Mouse (Mus musculus): ENCODE measurements around the gene Ero1lb. TPM values are rescaled to one million over a fixed set of nuclear protein-coding genes. Genes with fewer than 3 reads are reported as not detected.

The Ero1lb gene
- total RNA-seq (2022) = 10 to 100 TPM; 17.7 to 24.2 (median 21.4) TPM

DNA sequence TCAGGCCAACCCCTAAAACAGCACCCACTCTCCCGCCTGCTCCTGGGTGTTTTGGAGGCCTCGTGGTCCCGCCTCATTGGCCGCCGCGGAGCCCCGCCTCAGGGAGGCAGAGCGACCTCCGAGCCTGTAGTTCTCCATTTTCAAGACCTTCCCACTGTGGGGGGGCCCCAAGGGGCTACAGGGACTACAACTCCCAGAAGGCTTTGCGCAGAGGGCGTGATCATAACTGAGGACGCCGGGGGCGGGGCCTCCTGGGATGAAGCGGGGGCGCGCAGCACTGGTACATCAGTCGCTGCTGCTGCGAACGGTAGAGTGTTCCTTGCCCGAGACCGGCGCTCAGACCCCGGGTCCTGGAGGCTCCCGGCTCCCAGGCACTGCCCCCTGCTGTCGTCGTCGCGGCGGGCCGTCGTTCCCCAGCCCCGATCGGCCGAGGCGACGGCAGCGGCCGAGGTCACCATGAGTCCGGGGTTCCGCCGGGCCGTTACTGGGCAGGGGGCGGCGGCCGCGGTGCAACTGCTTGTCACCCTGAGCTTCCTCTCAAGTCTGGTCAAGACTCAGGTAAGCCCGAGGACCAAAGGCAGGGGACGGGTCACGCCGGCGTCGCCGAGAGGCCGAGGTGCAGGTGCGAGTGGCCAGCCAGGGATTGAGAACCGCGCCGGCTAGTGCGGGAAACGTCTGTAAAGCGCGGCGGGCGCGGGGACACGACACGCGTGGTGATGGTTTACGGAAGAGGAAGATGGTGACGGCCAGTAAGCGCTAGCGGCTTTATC, at the start of gene Ero1lb:
TSS of gene Ero1lb (plus strand) at position 254 of the 770 bp plus-strand sequence.
- DNase-seq = peak; percentile 99

DNA sequence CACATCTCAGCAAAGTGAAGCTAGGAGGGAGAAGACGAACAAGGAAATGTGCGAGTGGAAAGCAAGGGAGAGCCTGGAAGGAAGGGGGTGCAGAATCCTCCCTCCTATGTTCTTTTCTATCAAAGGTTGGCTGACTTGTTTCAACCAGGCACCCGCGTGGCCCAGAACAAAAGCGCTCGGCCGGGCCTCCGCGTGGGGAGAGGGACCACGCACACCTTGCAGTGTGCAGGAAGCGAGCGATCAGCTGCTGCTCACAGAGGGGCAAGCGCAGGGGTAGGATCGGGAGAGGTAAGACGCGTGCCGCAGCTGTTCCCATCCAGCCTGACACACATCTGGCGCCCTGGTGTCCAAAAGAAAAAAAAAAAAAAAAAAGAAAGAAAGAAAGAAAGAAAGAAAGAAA, 46.3 kb upstream of the Ero1lb start:
- no peak for DNase-seq

GRCm38 (mm10) chr13:12519955-12520584, 45.6 kb upstream of the Ero1lb start, which contains the start of gene Edaradd:
TSS of gene Edaradd (minus strand) at chr13:12520438.
- peak; percentile 29 for DNase-seq

DNA sequence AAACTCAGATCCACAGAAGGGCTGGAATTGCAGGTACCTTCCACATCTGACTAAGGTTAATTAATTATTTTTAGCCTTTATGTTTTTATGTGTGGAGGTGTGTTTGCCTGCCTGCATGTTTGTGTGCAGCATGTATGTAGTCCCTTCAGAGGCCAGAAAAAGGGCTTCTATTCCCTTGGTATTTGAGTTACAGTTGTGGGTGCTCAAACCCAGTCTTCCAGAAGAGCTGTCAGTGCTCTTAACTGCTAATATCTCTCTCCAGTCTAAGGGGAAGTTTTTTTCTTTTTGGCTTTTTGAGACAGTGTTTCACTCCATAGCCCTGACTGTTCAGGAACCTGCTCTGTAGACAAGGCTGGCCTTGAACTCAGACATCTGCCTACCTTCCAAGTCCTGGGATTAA, 43.3 kb upstream of the Ero1lb start:
- no peak for DNase-seq

DNA sequence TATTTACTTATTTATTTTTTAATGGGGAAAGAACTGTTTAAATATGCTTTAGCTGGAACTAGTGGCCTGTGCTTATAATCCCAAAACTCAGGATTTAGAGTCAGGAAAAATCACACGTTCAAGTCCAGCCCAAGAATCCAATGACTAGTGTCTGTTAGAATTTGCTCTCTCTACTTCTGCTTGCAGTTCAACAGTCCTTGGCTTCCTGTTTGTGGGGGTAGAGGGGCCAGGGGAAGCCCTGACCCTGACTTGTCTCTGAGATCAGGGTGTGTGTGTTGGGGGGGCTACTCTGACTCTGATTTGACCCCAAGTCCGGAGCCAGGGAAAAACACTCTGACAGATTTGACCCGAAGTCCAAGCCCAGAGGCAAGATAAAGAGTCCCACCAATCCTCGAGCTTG, 40.0 kb upstream of the Ero1lb start:
- no peak for DNase-seq

- DNase-seq = no peak
Observed at GRCm38 (mm10) chr13:12534628-12535027, 31.0 kb upstream of the Ero1lb start.

DNA sequence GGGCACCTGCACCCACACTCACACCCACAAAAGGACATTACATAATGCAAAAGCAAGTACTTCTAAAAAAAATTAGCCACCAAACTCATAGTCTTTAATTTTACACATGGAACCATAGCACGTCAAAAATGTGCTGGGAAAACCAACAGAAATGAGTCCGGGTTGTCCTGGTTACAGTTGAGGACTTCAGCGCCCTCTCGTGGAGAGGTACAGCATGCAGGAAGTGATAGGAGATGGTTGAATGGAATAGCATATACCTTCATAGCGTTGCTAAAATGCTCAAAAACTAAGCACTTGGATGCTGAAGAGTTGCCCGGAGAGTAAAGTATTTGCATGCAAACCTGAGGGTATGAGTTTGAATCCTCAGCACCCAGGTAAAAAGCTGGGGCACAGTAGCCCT, 27.7 kb upstream of the Ero1lb start:
- peak; percentile 24 for DNase-seq

GRCm38 (mm10) chr13:12539716-12540115, 26.0 kb upstream of the Ero1lb start:
- DNase-seq = no peak

GRCm38 (mm10) chr13:12540119-12540518, 25.6 kb upstream of the Ero1lb start:
- no peak for DNase-seq

- DNase-seq = peak; percentile 76
Observed at GRCm38 (mm10) chr13:12542006-12542981, 23.4 kb upstream of the Ero1lb start.

- no peak for DNase-seq
Observed at GRCm38 (mm10) chr13:12543246-12543645, 22.4 kb upstream of the Ero1lb start.

- no peak for DNase-seq
Observed at GRCm38 (mm10) chr13:12543880-12544568, 21.6 kb upstream of the Ero1lb start.

- DNase-seq = no peak
Observed at GRCm38 (mm10) chr13:12554211-12554610, 11.5 kb upstream of the Ero1lb start.

DNA sequence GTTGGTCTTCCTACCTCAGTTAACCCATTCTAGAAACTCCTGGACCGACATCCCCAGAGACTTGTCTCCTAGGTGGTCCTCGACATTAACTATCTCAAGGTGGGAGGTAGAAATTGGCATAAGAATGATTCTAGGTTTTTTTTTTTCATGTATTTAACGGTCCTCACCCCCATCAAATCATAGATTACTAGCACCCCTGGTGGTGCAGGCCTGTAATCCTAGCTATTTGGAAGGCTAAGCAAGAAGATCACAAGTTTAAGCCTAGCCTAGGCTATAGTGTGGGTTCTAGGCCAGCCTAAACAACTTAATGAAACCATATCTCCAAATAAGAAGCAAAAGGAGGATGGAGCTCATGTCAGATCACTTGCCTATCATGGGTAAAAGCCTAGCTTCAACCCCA, 6.6 kb upstream of the Ero1lb start:
- no peak for DNase-seq

- DNase-seq = no peak
Observed at GRCm38 (mm10) chr13:12559462-12560120, 6.1 kb upstream of the Ero1lb start.

DNA sequence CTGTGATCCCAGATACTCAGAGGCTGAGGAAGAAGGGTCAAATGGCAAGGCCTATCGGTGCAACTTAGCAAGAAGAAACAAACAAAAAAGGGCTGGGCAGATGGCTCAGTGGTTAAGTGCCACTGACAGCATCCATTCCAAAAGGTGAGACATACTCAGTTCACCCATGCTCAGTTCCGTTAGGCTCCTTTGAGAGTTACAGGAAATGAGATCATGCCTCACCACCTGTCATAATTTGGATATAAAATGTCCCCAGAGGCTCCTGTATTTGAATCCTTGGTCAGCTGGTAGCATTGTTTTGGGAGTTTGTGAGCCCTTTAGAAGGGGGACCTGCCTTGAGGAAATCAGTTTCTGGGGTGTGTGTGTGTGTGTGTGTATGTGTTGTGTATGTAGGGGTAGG, 3.9 kb upstream of the Ero1lb start:
- no peak for DNase-seq

GRCm38 (mm10) chr13:12562256-12562655, 3.4 kb upstream of the Ero1lb start:
- no peak for DNase-seq

- DNase-seq = no peak
Observed at GRCm38 (mm10) chr13:12567936-12568335, 2.3 kb downstream of the Ero1lb start.

GRCm38 (mm10) chr13:12568597-12569469, 3.2 kb downstream of the Ero1lb start:
- no peak for DNase-seq

DNA sequence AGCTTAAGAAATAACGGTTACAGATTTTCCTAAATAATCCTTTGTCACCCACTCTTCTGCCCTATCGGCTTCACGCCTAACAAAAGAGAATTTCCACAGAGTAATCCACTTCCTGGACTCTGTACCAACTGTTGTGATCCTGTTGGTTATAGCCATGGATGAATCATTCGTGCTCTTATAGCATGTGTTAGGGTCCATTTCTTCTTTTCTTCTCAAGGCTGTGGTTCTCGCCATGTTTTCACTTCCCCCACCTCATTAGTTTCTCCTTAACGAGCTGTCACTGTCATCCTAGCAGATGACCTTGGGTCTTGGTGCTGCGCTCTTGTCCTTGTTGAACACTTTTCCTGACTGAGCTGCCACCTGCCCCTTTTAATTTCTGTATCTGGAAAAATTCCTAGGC, 4.1 kb downstream of the Ero1lb start:
- no peak for DNase-seq
